In genomic region chr2:45112021-45112747, GRCm38 (mm10) we compare ENCODE assay signal across 8 mouse cellular contexts. TPM values are rescaled to one million over a fixed set of nuclear protein-coding genes. Genes with fewer than 3 reads are reported as not detected.
DNase-seq lines count a peak whose midpoint lies in the region; ATAC-seq and TF ChIP-seq lines count a peak whose summit lies in the region.

No protein-coding gene starts in this region.

- peak overlapping the region; percentile 20 for H3K4me3 ChIP-seq in bone marrow, adult 2 months (replicated peaks; ENCODE audit: control insufficient read depth, low read depth, low read length)
- peak overlapping the region; percentile 90 for H3K4me3 ChIP-seq in hindbrain, embryonic 11.5 days (ENCODE audit: low read depth, low read length)
- H3K4me3 ChIP-seq in macrophage (ENCODE audit: inconsistent target) = peak overlapping the region; percentile 69

- peak; percentile 64 for DNase-seq in kidney, adult 9 months
- DNase-seq in kidney, adult 8-10 months = no peak
- DNase-seq in hindbrain, embryonic 11.5 days (ENCODE audit: low spot score) = no peak
- no peak for DNase-seq in right cerebral cortex, postnatal 36 days (ENCODE audit: low spot score in 2 of 2)
- DNase-seq in layer of hippocampus, adult 9-10 months (ENCODE audit: low spot score) = no peak
- DNase-seq in urinary bladder, adult 2 months (ENCODE audit: low spot score) = no peak

- TF ChIP-seq POLR2A in bone marrow, adult 2 months (IDR thresholded peaks at IDR 0.05; ENCODE audit: borderline replicate concordance, control insufficient read depth, low read depth, low read length) = no peak

- H3K36me3 ChIP-seq in hindbrain, embryonic 11.5 days (ENCODE audit: control insufficient read depth, insufficient read depth, low read length) = no peaks in the 10 kb centered on the region
- H3K36me3 ChIP-seq in macrophage (ENCODE audit: inconsistent target) = no peaks in the 10 kb centered on the region

- H3K27ac ChIP-seq in bone marrow, adult 2 months (ENCODE audit: control insufficient read depth, insufficient read depth, low read depth, low read length, poor library complexity) = peak overlapping the region; percentile 80
- peak overlapping the region; percentile 70 for H3K27ac ChIP-seq in hindbrain, embryonic 11.5 days (ENCODE audit: low read depth, low read length)
- peak overlapping the region; percentile 98 for H3K27ac ChIP-seq in macrophage

- TF ChIP-seq CTCF in bone marrow, adult 2 months (IDR thresholded peaks at IDR 0.05; ENCODE audit: control insufficient read depth, insufficient read depth, low read length) = no peak

- H3K9ac ChIP-seq in hindbrain, embryonic 11.5 days (ENCODE audit: low read depth, low read length) = peak overlapping the region; percentile 98

- H3K9me3 ChIP-seq in hindbrain, embryonic 11.5 days (ENCODE audit: control insufficient read depth, low read length) = no peaks in the 10 kb centered on the region

- under 1% methylated on average over 9 of the region's 9 CpGs for WGBS in bone marrow, adult 2 months
- 4% methylated on average over 9 of the region's 9 CpGs for WGBS in hindbrain, embryonic 11.5 days
- WGBS in macrophage (ENCODE audit: missing documents) = 0% methylated on average over 6 of the region's 9 CpGs

- no peaks in the 10 kb centered on the region for H3K27me3 ChIP-seq in hindbrain, embryonic 11.5 days (ENCODE audit: control insufficient read depth, insufficient read depth, low read length)

- H3K4me2 ChIP-seq in hindbrain, embryonic 11.5 days (replicated peaks; ENCODE audit: low read depth, low read length) = peak overlapping the region; percentile 33

- no peaks in the 10 kb centered on the region for H3K4me1 ChIP-seq in bone marrow, adult 2 months (ENCODE audit: control insufficient read depth, insufficient read depth, low read length)
- 0 out of 2 replicates have a peak, but pooled peaks cover 3% of the 10 kb centered on the region for H3K4me1 ChIP-seq in hindbrain, embryonic 11.5 days (replicated peaks; ENCODE audit: control insufficient read depth, insufficient read depth, low read length)

- ATAC-seq in hindbrain, embryonic 11.5 days (ENCODE audit: low FRiP score) = no peak

- H3K79me2 ChIP-seq in macrophage (ENCODE audit: inconsistent target) = peaks cover 80% of the 10 kb centered on the region

RNA-seq across cellular contexts. Expression of gene Zeb2, which starts 5.0 kb away (rescaled TPM):
- 116 and 143 TPM in 2 replicates for polyA plus RNA-seq in bone marrow, adult 2 months (2011; ENCODE audit: insufficient read depth, insufficient read length, low replicate concordance, missing spikeins)
- polyA plus RNA-seq in hindbrain, embryonic 11.5 days (2014; fragmentation: Nextera tagmentation; extraction: Ambion mirVana) = 57.7 and 58.8 TPM in 2 replicates
- total RNA-seq in macrophage (2018; cell fraction: chromatin; rRNA removed) = 1,000 to 10,000 TPM; 2,413 to 6,939 (median 3,772) TPM
- 100 to 1,000 TPM; 305 to 558 (median 425) TPM for total RNA-seq in macrophage (2018; cell fraction: cytosol; rRNA removed)
- total RNA-seq in macrophage (2018; cell fraction: nucleus; rRNA removed) = 1,000 to 10,000 TPM; 1,334 to 4,677 (median 2,196) TPM
- 134 to 164 TPM (median 138 TPM) in 3 replicates for polyA plus RNA-seq in macrophage (2018)
- polyA plus RNA-seq in urinary bladder, adult 2 months (2012; rRNA removed) = 20.5 and 47.1 TPM in 2 replicates

Comparison
In these comparisons a context has a peak if more than half of its experiments do, and no peak if none do; other contexts are left out.
1. H3K4me3 ChIP-seq: peak in every context shown above with its lines; median percentile 90 in hindbrain, embryonic 11.5 days; 69 in macrophage; 20 in bone marrow, adult 2 months.